Mouse (Mus musculus): Measurements from ENCODE around the gene Dmgdh.

DNA sequence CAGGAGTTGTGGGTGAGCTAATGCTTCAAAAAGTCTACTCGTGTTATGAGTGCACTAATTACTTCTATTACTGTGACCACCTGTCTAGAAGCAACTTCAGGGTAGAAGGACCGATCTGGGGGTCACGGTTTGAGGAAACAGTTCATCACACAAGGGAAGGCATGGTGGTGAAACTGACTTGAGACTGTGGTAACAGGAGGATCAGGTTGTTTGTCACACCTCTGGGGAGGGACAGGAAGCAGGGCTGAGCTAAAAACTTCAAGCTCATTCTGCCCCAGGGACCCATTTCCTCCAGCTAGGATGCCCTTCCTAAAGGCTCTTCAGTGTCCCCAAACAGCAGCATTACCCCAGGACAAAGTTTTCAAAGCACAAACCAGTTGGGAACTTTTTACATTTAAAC lies 88.6 kb downstream of the Dmgdh start:
- TF ChIP-seq CTCF (IDR thresholded peaks at IDR 0.05; ENCODE audit: low read depth, low read length): no peak
- TF ChIP-seq POLR2A (IDR thresholded peaks at IDR 0.05; ENCODE audit: borderline replicate concordance, low read depth, low read length): no peak
